Mouse (Mus musculus) MEL (cell line): ENCODE measurements around the gene Ppif. TPM values are rescaled to one million over a fixed set of nuclear protein-coding genes. Genes with fewer than 3 reads are reported as not detected.

Source experiments
- DNase-seq: peaks from one replicate; pipeline ENCODE4 v3.0.0; 2011; ENCODE audit warnings: low read depth, low spot score
- H3K27ac ChIP-seq: 2 replicates; pipeline ENCODE4 v1.5.1; 2012; ENCODE audit warnings: low read depth, mild to moderate bottlenecking, control low read depth, low read length, moderate library complexity; ENCODE audit not compliant: control insufficient read depth
- H3K27me3 ChIP-seq, 2 experiments: fragments of 150-350 bp in 1 of 2; sonication (generic) in 1 of 2; 2 replicates each; pipeline ENCODE4 v1.6.1; 2012; ENCODE audit warnings: low read length in 2 of 2, mild to moderate bottlenecking in 2 of 2, improper control_type of control experiment in 1 of 2, moderate library complexity in 1 of 2; ENCODE audit not compliant: insufficient read depth in 2 of 2, control insufficient read depth in 1 of 2
- H3K36me3 ChIP-seq, 2 experiments: 2 replicates each; pipeline ENCODE4 v1.6.1; 2012 to 2014; ENCODE audit warnings: low read length in 2 of 2, improper control_type of control experiment in 1 of 2, inconsistent platforms in 1 of 2, mild to moderate bottlenecking in 1 of 2; ENCODE audit not compliant: insufficient read depth in 2 of 2, control insufficient read depth in 1 of 2
- H3K4me1 ChIP-seq, 2 experiments: fragments of 150-350 bp in 1 of 2; sonication (generic) in 1 of 2; 2 replicates each; pipeline ENCODE4 v1.6.1; 2012; ENCODE audit warnings: low read length in 2 of 2, improper control_type of control experiment in 1 of 2, mild to moderate bottlenecking in 1 of 2; ENCODE audit not compliant: insufficient read depth in 2 of 2, control insufficient read depth in 1 of 2
- H3K4me3 ChIP-seq, 2 experiments: fragments of 150-350 bp in 1 of 2; sonication (generic) in 1 of 2; 2 replicates each; pipeline ENCODE4 v1.5.1; 2012; ENCODE audit warnings: low read depth in 2 of 2, low read length in 2 of 2, mild to moderate bottlenecking in 2 of 2, moderate library complexity in 2 of 2, control low read depth in 1 of 2, improper control_type of control experiment in 1 of 2; ENCODE audit not compliant: control insufficient read depth in 1 of 2, insufficient read depth in 1 of 2
- H3K79me2 ChIP-seq: 2 replicates; pipeline ENCODE4 v1.6.1; 2012; ENCODE audit warnings: mild to moderate bottlenecking, low read length, moderate library complexity; ENCODE audit not compliant: control insufficient read depth, poor library complexity, insufficient read depth
- H3K9ac ChIP-seq: 2 replicates; pipeline ENCODE4 v1.6.1; 2012; ENCODE audit warnings: low read depth, mild to moderate bottlenecking, control low read depth, low read length, moderate library complexity; ENCODE audit not compliant: control insufficient read depth, poor library complexity, severe bottlenecking
- H3K9me3 ChIP-seq: fragments of 150-350 bp; sonication (generic); replicated peaks from 2 replicates; pipeline ENCODE4 v1.6.1; 2012; ENCODE audit warnings: mild to moderate bottlenecking, low read length, improper control_type of control experiment, moderate library complexity; ENCODE audit not compliant: insufficient read depth
- BHLHE40 ChIP-seq: IDR thresholded peaks from 2 replicates; pipeline ENCODE4 v1.6.1; 2012; ENCODE audit warnings: low read depth, mild to moderate bottlenecking, inconsistent platforms, low read length, improper control_type of control experiment, borderline replicate concordance
- CHD2 ChIP-seq: IDR thresholded peaks from 2 replicates; pipeline ENCODE4 v1.6.1; 2011; ENCODE audit warnings: low read length, improper control_type of control experiment
- CTCF ChIP-seq, 3 experiments: IDR thresholded peaks in 2 of 3; conservative IDR thresholded peaks in 1 of 3; 2 replicates each; pipeline ENCODE4 v1.5.1; 2011 to 2012; ENCODE audit warnings: low read length in 3 of 3, low read depth in 2 of 3, mild to moderate bottlenecking in 2 of 3, improper control_type of control experiment in 1 of 3, inconsistent platforms in 1 of 3, mixed read lengths in 1 of 3, moderate library complexity in 1 of 3; ENCODE audit not compliant: control insufficient read depth in 1 of 3, insufficient read depth in 1 of 3, poor library complexity in 1 of 3, severe bottlenecking in 1 of 3
- E2F4 ChIP-seq: IDR thresholded peaks from 2 replicates; pipeline ENCODE4 v1.6.1; 2011; ENCODE audit warnings: low read depth, low read length, improper control_type of control experiment, borderline replicate concordance
- ELF1 ChIP-seq: IDR thresholded peaks from 2 replicates; pipeline ENCODE4 v1.6.1; 2014; ENCODE audit warnings: low read depth, mild to moderate bottlenecking, inconsistent platforms, low read length, improper control_type of control experiment, moderate library complexity
- ETS1 ChIP-seq: IDR thresholded peaks from 2 replicates; pipeline ENCODE4 v1.6.1; 2012; ENCODE audit warnings: low read depth, mild to moderate bottlenecking, inconsistent platforms, low read length, improper control_type of control experiment, moderate library complexity
- GABPA ChIP-seq: IDR thresholded peaks from 2 replicates; pipeline ENCODE4 v1.6.1; 2012; ENCODE audit warnings: low read depth, mild to moderate bottlenecking, inconsistent platforms, low read length, improper control_type of control experiment, moderate library complexity
- GATA1 ChIP-seq: IDR thresholded peaks from 2 replicates; pipeline ENCODE4 v1.6.1; 2011; ENCODE audit warnings: low read depth, low read length, improper control_type of control experiment
- HCFC1 ChIP-seq: IDR thresholded peaks from 2 replicates; pipeline ENCODE4 v1.6.1; 2012; ENCODE audit warnings: low read depth, mild to moderate bottlenecking, inconsistent platforms, low read length, improper control_type of control experiment, moderate library complexity
- JUND ChIP-seq: IDR thresholded peaks from 2 replicates; pipeline ENCODE4 v1.6.1; 2011; ENCODE audit warnings: low read depth, mild to moderate bottlenecking, improper control_type of control experiment, low read length
- KAT2A ChIP-seq: conservative IDR thresholded peaks from 2 replicates; pipeline ENCODE4 v1.6.1; 2012; ENCODE audit warnings: low read depth, low read length, improper control_type of control experiment, inconsistent platforms
- MAFK ChIP-seq: IDR thresholded peaks from 2 replicates; pipeline ENCODE4 v1.6.1; 2011; ENCODE audit warnings: low read depth, mild to moderate bottlenecking, low read length, improper control_type of control experiment, borderline replicate concordance
- MAX ChIP-seq: IDR thresholded peaks from 2 replicates; pipeline ENCODE4 v1.6.1; 2011; ENCODE audit warnings: low read length, improper control_type of control experiment
- MEF2A ChIP-seq: IDR thresholded peaks from 2 replicates; pipeline ENCODE4 v1.6.1; 2014; ENCODE audit warnings: low read depth, mild to moderate bottlenecking, inconsistent platforms, low read length, improper control_type of control experiment; ENCODE audit not compliant: poor library complexity, insufficient replicate concordance, severe bottlenecking; ENCODE audit errors: extremely low read depth
- MXI1 ChIP-seq: IDR thresholded peaks from 2 replicates; pipeline ENCODE4 v1.6.1; 2011; ENCODE audit warnings: mild to moderate bottlenecking, low read depth, low read length, improper control_type of control experiment
- MYB ChIP-seq: IDR thresholded peaks from 2 replicates; pipeline ENCODE4 v1.6.1; 2011; ENCODE audit warnings: mild to moderate bottlenecking, low read depth, low read length, improper control_type of control experiment
- MYC ChIP-seq: IDR thresholded peaks from 2 replicates; pipeline ENCODE4 v1.6.1; 2011; ENCODE audit warnings: low read depth, mild to moderate bottlenecking, low read length, improper control_type of control experiment, moderate library complexity
- POLR2A ChIP-seq, 2 experiments: IDR thresholded peaks; 2 replicates each; pipeline ENCODE4 v1.6.1; 2011 to 2012; ENCODE audit warnings: low read length in 2 of 2, mild to moderate bottlenecking in 2 of 2, control low read depth in 1 of 2, improper control_type of control experiment in 1 of 2, low read depth in 1 of 2, moderate library complexity in 1 of 2; ENCODE audit not compliant: control insufficient read depth in 1 of 2, insufficient read depth in 1 of 2, poor library complexity in 1 of 2
- POLR2AphosphoS2 ChIP-seq: IDR thresholded peaks from 2 replicates; pipeline ENCODE4 v1.6.1; 2011; ENCODE audit warnings: low read length, improper control_type of control experiment
- POLR2AphosphoS5 ChIP-seq: IDR thresholded peaks from 2 replicates; pipeline ENCODE4 v1.6.1; 2012; ENCODE audit warnings: low read depth, borderline replicate concordance, mild to moderate bottlenecking, inconsistent platforms, low read length, moderate library complexity, mixed read lengths
- RAD21 ChIP-seq: IDR thresholded peaks from 2 replicates; pipeline ENCODE4 v1.6.1; 2011; ENCODE audit warnings: mild to moderate bottlenecking, low read depth, low read length, improper control_type of control experiment
- SIN3A ChIP-seq: IDR thresholded peaks from 2 replicates; pipeline ENCODE4 v1.6.1; 2012; ENCODE audit warnings: low read length, improper control_type of control experiment, inconsistent platforms
- SMC3 ChIP-seq: IDR thresholded peaks from 2 replicates; pipeline ENCODE4 v1.6.1; 2011; ENCODE audit warnings: low read depth, low read length, improper control_type of control experiment
- TBP ChIP-seq: IDR thresholded peaks from 2 replicates; pipeline ENCODE4 v1.8.0; 2011; ENCODE audit warnings: low read depth, low read length, improper control_type of control experiment
- TCF12 ChIP-seq: IDR thresholded peaks from 2 replicates; pipeline ENCODE4 v1.6.1; 2014; ENCODE audit warnings: low read depth, mild to moderate bottlenecking, inconsistent platforms, low read length, improper control_type of control experiment, moderate library complexity
- USF1 ChIP-seq: IDR thresholded peaks from 2 replicates; pipeline ENCODE4 v1.6.1; 2014; ENCODE audit warnings: low read depth, mild to moderate bottlenecking, inconsistent platforms, low read length, improper control_type of control experiment, moderate library complexity
- USF2 ChIP-seq, 2 experiments: IDR thresholded peaks; 2 replicates each; pipeline ENCODE4 v1.6.1; 2011 to 2012; ENCODE audit warnings: improper control_type of control experiment in 2 of 2, low read length in 2 of 2, borderline replicate concordance in 1 of 2, inconsistent platforms in 1 of 2, low read depth in 1 of 2, mild to moderate bottlenecking in 1 of 2; ENCODE audit not compliant: insufficient read depth in 1 of 2
- ZC3H11A ChIP-seq: IDR thresholded peaks from 2 replicates; pipeline ENCODE4 v1.6.1; 2012; ENCODE audit warnings: low read depth, mild to moderate bottlenecking, inconsistent platforms, low read length, improper control_type of control experiment
- ZMIZ1 ChIP-seq: IDR thresholded peaks from 2 replicates; pipeline ENCODE4 v1.6.1; 2012; ENCODE audit warnings: low read depth, mild to moderate bottlenecking, inconsistent platforms, low read length, improper control_type of control experiment, moderate library complexity
- ZNF384 ChIP-seq: IDR thresholded peaks from 2 replicates; pipeline ENCODE4 v1.6.1; 2012; ENCODE audit warnings: low read depth, mild to moderate bottlenecking, inconsistent platforms, low read length, improper control_type of control experiment
- polyA plus RNA-seq, 2 experiments: library from polyadenylated mRNA; stranded (reverse) in 1 of 2; unstranded in 1 of 2; fragments of >175 nt in 1 of 2; fragments of >200 nt in 1 of 2; gene quantifications; 2 replicates each; pipeline versions ENCODE4 v1.2.1 to v1.2.4; 2012; ENCODE audit warnings: low replicate concordance in 2 of 2, low read depth in 1 of 2; ENCODE audit not compliant: insufficient read length in 2 of 2, insufficient read depth in 1 of 2, missing spikeins in 1 of 2
- total RNA-seq: library from RNA; depleted of rRNA; stranded (reverse); fragments of 300-350 nt; gene quantifications from 2 replicates; pipeline ENCODE4 v1.2.3, GENCODE M21; 2012

Gene Ppif
- total and polyA plus RNA-seq, 3 experiments: 71.0 to 128 (median 127) TPM

DNA sequence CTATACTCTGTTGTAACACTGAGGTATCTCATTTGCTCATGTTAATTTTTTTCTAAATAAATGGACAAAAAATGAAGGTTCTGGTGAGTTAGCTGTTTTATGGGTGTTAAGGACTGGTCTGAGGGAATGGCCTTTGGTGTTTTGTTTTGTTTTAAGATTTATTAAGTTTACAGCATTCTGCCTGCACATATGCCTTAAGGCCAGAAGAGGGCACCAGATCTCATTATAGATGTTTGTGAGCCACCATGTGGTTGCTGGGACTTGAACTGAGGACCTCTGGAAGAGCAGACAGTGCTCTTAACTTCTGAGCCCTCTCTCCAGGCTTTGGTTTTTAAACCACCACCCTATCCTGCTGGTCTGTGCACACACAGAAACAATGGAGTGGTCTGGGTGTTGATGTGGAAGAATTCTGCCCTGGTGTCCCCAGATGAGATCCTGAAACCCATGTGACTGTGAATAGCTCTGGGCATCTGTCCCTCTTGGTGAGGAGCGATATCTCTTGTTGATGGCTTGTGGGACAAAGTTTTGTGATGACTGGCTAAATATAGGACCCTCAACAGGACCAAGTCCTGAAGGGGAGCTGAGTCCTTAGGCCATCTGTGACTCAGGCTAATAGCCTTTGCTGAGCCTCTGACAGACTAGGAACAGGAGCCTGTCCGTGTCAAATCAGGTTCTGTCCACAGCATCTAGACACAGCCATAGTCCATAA is 27.1 kb upstream of the Ppif start:
- H3K79me2 ChIP-seq: no peaks in the 10 kb centered on the region
- peak; percentile 54 for DNase-seq
- peaks cover 3 to 12% of the 10 kb centered on the region in 2 experiments for H3K4me1 ChIP-seq
- H3K9me3 ChIP-seq: no peaks in the 10 kb centered on the region
- TF ChIP-seq MAX: no peak
- TF ChIP-seq CTCF (IDR thresholded peaks at IDR 0.05 in 2 of 3, conservative IDR thresholded peaks at IDR 0.05 in 1 of 3; ENCODE audit: control insufficient read depth in 1 of 3, insufficient read depth in 1 of 3, low read depth in 2 of 3, low read length in 3 of 3, poor library complexity in 1 of 3, severe bottlenecking in 1 of 3): peak; percentile 19 to 71 (median 69); a peak in 4 of 6 replicates
- peak; percentile 31; the same call in 1 of the 2 replicates for TF ChIP-seq ZC3H11A
- TF ChIP-seq TBP: 0 out of 2 replicates have a peak, but pooled peaks have one; percentile 25
- TF ChIP-seq RAD21: peak; percentile 46
- TF ChIP-seq USF2 (IDR thresholded peaks at IDR 0.05; ENCODE audit: borderline replicate concordance in 1 of 2, insufficient read depth in 1 of 2, low read depth in 1 of 2, low read length in 2 of 2): no peak
- TF ChIP-seq SMC3: peak; percentile 66
- no peak for TF ChIP-seq MXI1
- TF ChIP-seq CHD2: no peak
- TF ChIP-seq MYC: peak; percentile 87; the same call in 1 of the 2 replicates
- TF ChIP-seq BHLHE40: no peak
- no peak for TF ChIP-seq ELF1
- no peak for TF ChIP-seq POLR2AphosphoS2
- no peak for TF ChIP-seq TCF12
- no peak for TF ChIP-seq E2F4
- TF ChIP-seq ZNF384: no peak
- TF ChIP-seq POLR2A (IDR thresholded peaks at IDR 0.05; ENCODE audit: control insufficient read depth in 1 of 2, insufficient read depth in 1 of 2, low read depth in 1 of 2, low read length in 2 of 2, poor library complexity in 1 of 2): no peak
- no peak for TF ChIP-seq KAT2A
- no peak for TF ChIP-seq SIN3A
- TF ChIP-seq GATA1: no peak
- TF ChIP-seq USF1: no peak
- no peak for TF ChIP-seq MEF2A
- no peak for TF ChIP-seq ZMIZ1
- no peak for TF ChIP-seq POLR2AphosphoS5
- no peak for TF ChIP-seq HCFC1
- TF ChIP-seq MAFK: no peak
- TF ChIP-seq ETS1: no peak
- TF ChIP-seq GABPA: no peak
- TF ChIP-seq MYB: no peak
- no peak for TF ChIP-seq JUND
- TF ChIP-seq, all 39 proteins: peak for 6
- H3K27ac ChIP-seq: no peak overlapping the region
- no peaks in the 10 kb centered on the region for H3K27me3 ChIP-seq
- peaks cover 0 to 4% of the 10 kb centered on the region in 2 experiments; a peak in 2 of 4 replicates for H3K36me3 ChIP-seq
- no peak overlapping the region for H3K9ac ChIP-seq
- no peak overlapping the region for H3K4me3 ChIP-seq
